ENCODE assay signal across 15 mouse cellular contexts in the genomic region with DNA sequence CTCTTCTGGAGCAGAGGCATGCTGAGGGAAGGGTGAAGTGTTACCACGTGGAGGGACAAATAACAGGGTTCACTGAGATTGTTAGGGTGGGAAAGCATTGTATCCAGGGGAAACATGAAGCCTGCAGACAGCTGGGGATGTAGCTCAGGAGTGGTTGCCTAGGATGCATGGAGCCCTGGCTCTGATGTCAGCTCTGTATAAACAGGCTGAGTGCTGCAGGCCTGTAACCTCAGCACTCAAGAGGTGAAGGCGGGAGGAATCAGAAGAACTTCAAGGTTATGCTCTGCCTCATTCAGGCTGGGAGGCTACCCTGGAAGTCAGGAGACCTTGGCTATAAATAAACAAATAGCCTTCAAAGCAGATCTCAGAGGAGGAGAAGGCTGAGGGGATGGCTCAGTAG. TPM values are rescaled to one million over a fixed set of nuclear protein-coding genes. Genes with fewer than 3 reads are reported as not detected.
DNase-seq lines count a peak whose midpoint lies in the region; ATAC-seq lines count a peak whose summit lies in the region.
"Had no signal": no experiment of that assay in that cellular context is flagged by ENCODE, and none has a peak within 500 bp of the region (broad histone marks: within the 10 kb centered on the region; RNA-seq: fewer than 3 reads in every experiment).

No protein-coding gene starts in this region.

- H3K27me3 ChIP-seq in hindbrain, embryonic 11.5 days (ENCODE audit: control insufficient read depth, insufficient read depth, low read length), result no peaks in the 10 kb centered on the region
- H3K27me3 ChIP-seq in hindbrain, embryonic 14.5 days (ENCODE audit: control insufficient read depth, insufficient read depth, low read length), result no peaks in the 10 kb centered on the region
- H3K27me3 ChIP-seq: forebrain, embryonic 15.5 days; heart, embryonic 13.5 days; limb, embryonic 12.5 days had no signal

- peak; percentile 26 for DNase-seq in hindbrain, embryonic 11.5 days (ENCODE audit: low spot score)
- no peak for DNase-seq in hindbrain, embryonic 14.5 days (ENCODE audit: low spot score)
- peak; percentile 72 for DNase-seq in ovary, adult 18-20 months (ENCODE audit: low spot score)
- DNase-seq in ovary, postnatal 10 days (ENCODE audit: low spot score), result no peak
- peak; percentile 17 for DNase-seq in embryo, embryonic 9.5 days (ENCODE audit: extremely low spot score)
- DNase-seq in yolk sac, embryonic 10.5 days (ENCODE audit: low spot score), result peak; percentile 54
- no peak for DNase-seq in lung, postnatal 10 days
- no peak for DNase-seq in lung, postnatal 36 days
- DNase-seq: cerebellum, adult 9-11 months; kidney, adult 2 months; thymus, adult 18-20 months had no signal

- ATAC-seq in hindbrain, embryonic 11.5 days (ENCODE audit: low FRiP score), result no peak
- ATAC-seq in hindbrain, embryonic 14.5 days (ENCODE audit: low FRiP score), result no peak
- ATAC-seq: forebrain, embryonic 15.5 days had no signal

- no peaks in the 10 kb centered on the region for H3K4me1 ChIP-seq in hindbrain, embryonic 11.5 days (replicated peaks; ENCODE audit: control insufficient read depth, insufficient read depth, low read length)
- no peaks in the 10 kb centered on the region for H3K4me1 ChIP-seq in hindbrain, embryonic 14.5 days (replicated peaks; ENCODE audit: control insufficient read depth, insufficient read depth, low read length)
- H3K4me1 ChIP-seq: forebrain, embryonic 15.5 days had no signal

- H3K27ac ChIP-seq in hindbrain, embryonic 11.5 days (ENCODE audit: low read depth, low read length), result no peak overlapping the region
- H3K27ac ChIP-seq in hindbrain, embryonic 14.5 days, result no peak overlapping the region
- H3K27ac ChIP-seq: forebrain, embryonic 15.5 days; heart, embryonic 13.5 days; limb, embryonic 12.5 days had no signal

- no peaks in the 10 kb centered on the region for H3K36me3 ChIP-seq in hindbrain, embryonic 11.5 days (ENCODE audit: control insufficient read depth, insufficient read depth, low read length)
- H3K36me3 ChIP-seq in hindbrain, embryonic 14.5 days (replicated peaks; ENCODE audit: control insufficient read depth, insufficient read depth), result peaks cover 2% of the 10 kb centered on the region

- H3K4me3 ChIP-seq in hindbrain, embryonic 11.5 days (ENCODE audit: low read depth, low read length), result no peak overlapping the region
- H3K4me3 ChIP-seq in hindbrain, embryonic 14.5 days (replicated peaks; ENCODE audit: low read length), result no peak overlapping the region
- H3K4me3 ChIP-seq: forebrain, embryonic 15.5 days; heart, embryonic 13.5 days; limb, embryonic 12.5 days; megakaryocyte, embryonic 14.5 days had no signal

- H3K4me2 ChIP-seq in hindbrain, embryonic 11.5 days (replicated peaks; ENCODE audit: low read depth, low read length), result no peak overlapping the region
- no peak overlapping the region for H3K4me2 ChIP-seq in hindbrain, embryonic 14.5 days (replicated peaks)
- H3K4me2 ChIP-seq: forebrain, embryonic 15.5 days; heart, embryonic 13.5 days; limb, embryonic 12.5 days had no signal

- no peak overlapping the region for H3K9ac ChIP-seq in hindbrain, embryonic 11.5 days (ENCODE audit: low read depth, low read length)
- H3K9ac ChIP-seq in hindbrain, embryonic 14.5 days, result no peak overlapping the region
- H3K9ac ChIP-seq: forebrain, embryonic 15.5 days; heart, embryonic 13.5 days; limb, embryonic 12.5 days had no signal

- no peaks in the 10 kb centered on the region for H3K9me3 ChIP-seq in hindbrain, embryonic 11.5 days (ENCODE audit: control insufficient read depth, low read length)
- no peaks in the 10 kb centered on the region for H3K9me3 ChIP-seq in hindbrain, embryonic 14.5 days (ENCODE audit: control insufficient read depth, low read length)
- H3K9me3 ChIP-seq: forebrain, embryonic 15.5 days; heart, embryonic 13.5 days; limb, embryonic 12.5 days had no signal

- 30% methylated on average over 2 of the region's 2 CpGs for WGBS in hindbrain, embryonic 11.5 days
- WGBS in hindbrain, embryonic 14.5 days, result 25% methylated on average over 2 of the region's 2 CpGs

RNA-seq across cellular contexts. Expression of gene Cenpv, which starts 20.1 kb away (rescaled TPM):
- polyA plus RNA-seq in hindbrain, embryonic 11.5 days (2014; fragmentation: Nextera tagmentation; extraction: Ambion mirVana), result 44.2 and 50.0 TPM in 2 replicates
- polyA plus RNA-seq in hindbrain, embryonic 14.5 days (2014; fragmentation: Nextera tagmentation; extraction: Ambion mirVana), result 63.8 and 64.8 TPM in 2 replicates

RNA-seq across cellular contexts. Expression of gene Ubb, which starts 32.0 kb away (rescaled TPM):
- polyA plus RNA-seq in hindbrain, embryonic 11.5 days (2014; fragmentation: Nextera tagmentation; extraction: Ambion mirVana), result 3,694 and 3,897 TPM in 2 replicates
- 4,396 and 4,426 TPM in 2 replicates for polyA plus RNA-seq in hindbrain, embryonic 14.5 days (2014; fragmentation: Nextera tagmentation; extraction: Ambion mirVana)

RNA-seq across cellular contexts. Expression of gene Trpv2, which starts 55.3 kb away (rescaled TPM):
- 6.5 and 8.9 TPM in 2 replicates for polyA plus RNA-seq in hindbrain, embryonic 11.5 days (2014; fragmentation: Nextera tagmentation; extraction: Ambion mirVana)
- 22.6 and 28.2 TPM in 2 replicates for polyA plus RNA-seq in hindbrain, embryonic 14.5 days (2014; fragmentation: Nextera tagmentation; extraction: Ambion mirVana)

Comparison
In these comparisons a context has a peak if more than half of its experiments do, and no peak if none do; other contexts are left out.
1. DNase-seq: peak in hindbrain, embryonic 11.5 days (single experiment), ovary, adult 18-20 months (single experiment), embryo, embryonic 9.5 days (single experiment) and yolk sac, embryonic 10.5 days (single experiment); none in hindbrain, embryonic 14.5 days (single experiment), ovary, postnatal 10 days (single experiment), lung, postnatal 10 days (single experiment) and lung, postnatal 36 days (single experiment).